In genomic region chr5:142833646-142834438, GRCm38 (mm10) we compare ENCODE assay signal across 24 mouse cellular contexts. TPM values are rescaled to one million over a fixed set of nuclear protein-coding genes. Genes with fewer than 3 reads are reported as not detected.
DNase-seq lines count a peak whose midpoint lies in the region; ATAC-seq lines count a peak whose summit lies in the region.
"Had no signal": no experiment of that assay in that cellular context is flagged by ENCODE, and none has a peak within 500 bp of the region (broad histone marks: within the 10 kb centered on the region; RNA-seq: fewer than 3 reads in every experiment).

No protein-coding gene starts in this region.

- H3K9ac ChIP-seq in limb, embryonic 12.5 days (replicated peaks): no peak overlapping the region
- no peak overlapping the region for H3K9ac ChIP-seq in hindbrain, embryonic 12.5 days
- H3K9ac ChIP-seq: embryonic facial prominence, embryonic 13.5 days; forebrain, embryonic 15.5 days; hindbrain, embryonic 15.5 days; kidney, embryonic 15.5 days; liver, embryonic 15.5 days; midbrain, embryonic 15.5 days; neural tube, embryonic 12.5 days had no signal

- H3K9me3 ChIP-seq in limb, embryonic 12.5 days: no peaks in the 10 kb centered on the region
- H3K9me3 ChIP-seq in limb, embryonic 10.5 days (replicated peaks): no peaks in the 10 kb centered on the region
- H3K9me3 ChIP-seq in hindbrain, embryonic 12.5 days (replicated peaks): no peaks in the 10 kb centered on the region
- H3K9me3 ChIP-seq: embryonic facial prominence, embryonic 13.5 days; forebrain, embryonic 15.5 days; hindbrain, embryonic 15.5 days; kidney, embryonic 15.5 days; liver, embryonic 15.5 days; midbrain, embryonic 15.5 days; neural tube, embryonic 12.5 days had no signal

- H3K4me1 ChIP-seq in limb, embryonic 12.5 days (replicated peaks): no peaks in the 10 kb centered on the region
- peaks cover 4% of the 10 kb centered on the region; the same call in 1 of the 2 replicates for H3K4me1 ChIP-seq in limb, embryonic 10.5 days
- no peaks in the 10 kb centered on the region for H3K4me1 ChIP-seq in hindbrain, embryonic 12.5 days
- H3K4me1 ChIP-seq: forebrain, embryonic 15.5 days; hindbrain, embryonic 15.5 days; kidney, embryonic 15.5 days; liver, embryonic 15.5 days; midbrain, embryonic 15.5 days; neural tube, embryonic 12.5 days had no signal

- no peak for ATAC-seq in limb, embryonic 12.5 days (ENCODE audit: insufficient number of reproducible peaks, insufficient read depth, low FRiP score, low TSS enrichment, low read depth)
- ATAC-seq in erythroblast, adult 5-6 weeks (replicated peaks; ENCODE audit: low FRiP score, poor library complexity, severe bottlenecking): 0 out of 2 replicates have a peak, but pooled peaks have one; percentile 43
- ATAC-seq in megakaryocyte-erythroid progenitor cell, adult 5-6 weeks (replicated peaks; ENCODE audit: low FRiP score, low TSS enrichment, poor library complexity, severe bottlenecking): 0 out of 2 replicates have a peak, but pooled peaks have one; percentile 4
- no peak for ATAC-seq in hindbrain, embryonic 12.5 days (ENCODE audit: low FRiP score)
- ATAC-seq: activated CD4-positive, CD25-positive, alpha-beta regulatory T cell, adult 4 months; forebrain, embryonic 15.5 days; midbrain, embryonic 15.5 days had no signal

- no peaks in the 10 kb centered on the region for H3K27me3 ChIP-seq in limb, embryonic 12.5 days
- H3K27me3 ChIP-seq in limb, embryonic 10.5 days (ENCODE audit: low read depth, poor library complexity, severe bottlenecking): no peaks in the 10 kb centered on the region
- H3K27me3 ChIP-seq in hindbrain, embryonic 12.5 days: no peaks in the 10 kb centered on the region
- H3K27me3 ChIP-seq: embryonic facial prominence, embryonic 13.5 days; forebrain, embryonic 15.5 days; hindbrain, embryonic 15.5 days; kidney, embryonic 15.5 days; liver, embryonic 15.5 days; midbrain, embryonic 15.5 days; neural tube, embryonic 12.5 days had no signal

- 59% methylated on average over 8 of the region's 8 CpGs for WGBS in limb, embryonic 12.5 days
- 72% methylated on average over 8 of the region's 8 CpGs for whole genome bisulfite sequencing in limb, embryonic 10.5 days
- 77% methylated on average over 8 of the region's 8 CpGs for WGBS in hindbrain, embryonic 12.5 days

- no peak overlapping the region for H3K4me3 ChIP-seq in limb, embryonic 12.5 days (replicated peaks)
- H3K4me3 ChIP-seq in limb, embryonic 10.5 days: no peak overlapping the region
- H3K4me3 ChIP-seq in hindbrain, embryonic 12.5 days: no peak overlapping the region
- H3K4me3 ChIP-seq: embryonic facial prominence, embryonic 13.5 days; forebrain, embryonic 15.5 days; hindbrain, embryonic 15.5 days; kidney, embryonic 15.5 days; liver, embryonic 15.5 days; midbrain, embryonic 15.5 days; neural tube, embryonic 12.5 days had no signal

- H3K4me2 ChIP-seq in limb, embryonic 12.5 days: no peak overlapping the region
- no peak overlapping the region for H3K4me2 ChIP-seq in hindbrain, embryonic 12.5 days (replicated peaks)
- H3K4me2 ChIP-seq: embryonic facial prominence, embryonic 13.5 days; forebrain, embryonic 15.5 days; hindbrain, embryonic 15.5 days; kidney, embryonic 15.5 days; liver, embryonic 15.5 days; midbrain, embryonic 15.5 days; neural tube, embryonic 12.5 days had no signal

- H3K36me3 ChIP-seq in limb, embryonic 12.5 days: no peaks in the 10 kb centered on the region
- H3K36me3 ChIP-seq in limb, embryonic 10.5 days: no peaks in the 10 kb centered on the region
- no peaks in the 10 kb centered on the region for H3K36me3 ChIP-seq in hindbrain, embryonic 12.5 days
- H3K36me3 ChIP-seq: embryonic facial prominence, embryonic 13.5 days; forebrain, embryonic 15.5 days; hindbrain, embryonic 15.5 days; kidney, embryonic 15.5 days; liver, embryonic 15.5 days; midbrain, embryonic 15.5 days; neural tube, embryonic 12.5 days had no signal

- no peak for DNase-seq in limb, embryonic 10.5 days (ENCODE audit: low spot score)
- peak; percentile 44 for DNase-seq in NIH3T3 (ENCODE audit: low read depth)
- DNase-seq in thymus, postnatal 10 days (ENCODE audit: low spot score in 2 of 2): no peak
- DNase-seq: adrenal gland, adult 8-10 months; cerebellum, adult 2 months; cerebellum, postnatal 25 days; gastrocnemius, postnatal 14 days; heart, postnatal 4 days; kidney, adult 11 months; kidney, postnatal 36 days; right cerebral cortex, postnatal 25 days; thymus, adult 18-20 months had no signal

- H3K27ac ChIP-seq in limb, embryonic 12.5 days: peak overlapping the region; percentile 9; the same call in 1 of the 2 replicates
- no peak overlapping the region for H3K27ac ChIP-seq in limb, embryonic 10.5 days
- H3K27ac ChIP-seq in hindbrain, embryonic 12.5 days: no peak overlapping the region
- H3K27ac ChIP-seq: embryonic facial prominence, embryonic 13.5 days; forebrain, embryonic 15.5 days; hindbrain, embryonic 15.5 days; kidney, embryonic 15.5 days; liver, embryonic 15.5 days; midbrain, embryonic 15.5 days; neural tube, embryonic 12.5 days had no signal

RNA-seq across cellular contexts. Expression of gene Tnrc18, which starts 16.4 kb away (rescaled TPM):
- polyA plus RNA-seq in limb, embryonic 12.5 days (2016; fragmentation: Nextera tagmentation; extraction: Ambion mirVana): 60.9 and 61.2 TPM in 2 replicates
- polyA plus RNA-seq in limb, embryonic 10.5 days (2016; fragmentation: Nextera tagmentation; extraction: Ambion mirVana): 24.7 and 39.0 TPM in 2 replicates
- total RNA-seq in erythroblast, adult 5-6 weeks (2015; ENCODE audit: low replicate concordance): 5.4 and 7.9 TPM in 2 replicates
- 5.0 and 6.0 TPM in 2 replicates for total RNA-seq in erythroblast, adult 5-6 weeks (2017; ENCODE audit: low replicate concordance)
- 8.8 and 11.7 TPM in 2 replicates for total RNA-seq in megakaryocyte-erythroid progenitor cell, adult 5-6 weeks (2014; fragmentation: Nextera tagmentation)
- 0.85 and 4.2 TPM in 2 replicates for total RNA-seq in megakaryocyte-erythroid progenitor cell, adult 5-6 weeks (2017)
- polyA plus RNA-seq in hindbrain, embryonic 12.5 days (2016; fragmentation: Nextera tagmentation; extraction: Ambion mirVana): 72.8 and 73.7 TPM in 2 replicates

Comparison
In these comparisons a context has a peak if more than half of its experiments do, and no peak if none do; other contexts are left out.
1. ATAC-seq: peak in erythroblast, adult 5-6 weeks (single experiment) and megakaryocyte-erythroid progenitor cell, adult 5-6 weeks (single experiment); none in limb, embryonic 12.5 days (single experiment) and hindbrain, embryonic 12.5 days (single experiment).